16 mouse cellular contexts compared by ENCODE assay signal in genomic region chr4:83716996-83717395, GRCm38 (mm10).
"Had no signal": no experiment of that assay in that cellular context is flagged by ENCODE, and none has a peak within 500 bp of the region (broad histone marks: within the 10 kb centered on the region; RNA-seq: fewer than 3 reads in every experiment).

No protein-coding gene starts in this region.

- H3K4me1 ChIP-seq: midbrain, embryonic 10.5 days had no signal

- DNase-seq: lung, adult 18-20 months; lung, embryonic 14.5 days; lung, postnatal 10 days; lung, postnatal 4 days; midbrain, embryonic 14.5 days; retina, postnatal 1 day; right cerebral cortex, adult 18-20 months; right cerebral cortex, postnatal 25 days; right cerebral cortex, postnatal 4 days; spleen, adult 18-20 months; thymus, adult 2 months; thymus, postnatal 25 days; thymus, postnatal 4 days had no signal

- H3K27ac ChIP-seq: midbrain, embryonic 10.5 days; midbrain, embryonic 12.5 days; neural tube, embryonic 12.5 days had no signal

- H3K4me3 ChIP-seq: midbrain, embryonic 10.5 days; midbrain, embryonic 12.5 days; neural tube, embryonic 12.5 days had no signal
